Comparison of ENCODE assay signal across 10 mouse cellular contexts in the genomic region with DNA sequence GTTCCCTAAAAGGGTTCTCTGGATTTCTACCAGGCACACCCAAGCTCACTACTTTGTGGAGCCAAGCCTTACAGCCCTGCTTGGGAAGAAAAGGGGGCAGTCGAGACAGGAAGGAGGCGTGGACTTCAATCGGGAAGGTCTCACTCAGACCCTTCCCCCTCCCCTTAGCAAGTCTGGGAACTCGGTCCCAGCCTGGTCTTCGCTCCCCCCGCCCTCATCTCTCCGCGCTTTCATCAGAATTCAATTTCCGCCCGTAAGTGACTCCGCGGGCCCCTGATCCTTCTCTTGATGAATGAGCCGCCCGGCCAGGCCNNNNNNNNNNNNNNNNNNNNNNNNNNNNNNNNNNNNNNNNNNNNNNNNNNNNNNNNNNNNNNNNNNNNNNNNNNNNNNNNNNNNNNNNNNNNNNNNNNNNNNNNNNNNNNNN.
DNase-seq lines count a peak whose midpoint lies in the region; ATAC-seq and TF ChIP-seq lines count a peak whose summit lies in the region.
"Had no signal": no experiment of that assay in that cellular context is flagged by ENCODE, and none has a peak within 500 bp of the region (broad histone marks: within the 10 kb centered on the region; RNA-seq: fewer than 3 reads in every experiment).

No protein-coding gene starts in this region.

- H3K4me3 ChIP-seq in heart, embryonic 14.5 days (ENCODE audit: control insufficient read depth in 1 of 2, insufficient read depth in 1 of 2, low read depth in 1 of 2, low read length in 2 of 2), result peak overlapping the region in 1 of 2 experiments; percentile 14; a peak in 1 of 4 replicates
- H3K4me3 ChIP-seq in hindbrain, embryonic 12.5 days, result peak overlapping the region; percentile 29
- peak overlapping the region; percentile 12; the same call in 1 of the 2 replicates for H3K4me3 ChIP-seq in midbrain, embryonic 14.5 days (replicated peaks; ENCODE audit: low read depth, low read length)
- H3K4me3 ChIP-seq in layer of hippocampus, adult 2 months, result no peak overlapping the region

- peak overlapping the region; percentile 47 for H3K4me2 ChIP-seq in heart, embryonic 14.5 days (ENCODE audit: low read length)
- peak overlapping the region; percentile 54 for H3K4me2 ChIP-seq in hindbrain, embryonic 12.5 days (replicated peaks)
- peak overlapping the region; percentile 47 for H3K4me2 ChIP-seq in midbrain, embryonic 14.5 days (ENCODE audit: low read length)

- no peak for DNase-seq in heart, postnatal 36 days
- peak; percentile 78 for DNase-seq in embryo, embryonic 10 days (ENCODE audit: low spot score)
- peak; percentile 43 for DNase-seq in midbrain, embryonic 14.5 days
- DNase-seq in gastrocnemius, postnatal 14 days, result no peak
- DNase-seq in layer of hippocampus, adult 9-11 months, result no peak
- DNase-seq in layer of hippocampus, adult 2 months (ENCODE audit: low spot score in 2 of 2), result no peak
- DNase-seq: adrenal gland, adult 2 months; B cell, adult 2 months had no signal

- intact Hi-C loops in heart, postnatal 36 days (cut with DNase I), result no loop called here
- intact Hi-C loops in gastrocnemius, postnatal 14 days (cut with DNase I; ENCODE audit: low total_unique reads), result no loop called here

- no peak overlapping the region for H3K9ac ChIP-seq in heart, embryonic 14.5 days (ENCODE audit: low read length)
- H3K9ac ChIP-seq in hindbrain, embryonic 12.5 days, result peak overlapping the region; percentile 23; the same call in 1 of the 2 replicates
- no peak overlapping the region; the same call in 1 of the 2 replicates for H3K9ac ChIP-seq in midbrain, embryonic 14.5 days (replicated peaks; ENCODE audit: low read length)

- peaks cover 2 to 21% of the 10 kb centered on the region in 2 experiments; a peak in 3 of 4 replicates for H3K4me1 ChIP-seq in heart, embryonic 14.5 days (ENCODE audit: control insufficient read depth in 2 of 2, insufficient read depth in 2 of 2, low read length in 2 of 2)
- H3K4me1 ChIP-seq in hindbrain, embryonic 12.5 days, result peaks cover 32% of the 10 kb centered on the region
- peaks cover 17% of the 10 kb centered on the region for H3K4me1 ChIP-seq in midbrain, embryonic 14.5 days (ENCODE audit: control insufficient read depth, insufficient read depth, low read length)

- H3K9me3 ChIP-seq in heart, embryonic 14.5 days (ENCODE audit: control insufficient read depth, low read length), result 0 out of 2 replicates have a peak, but pooled peaks cover 2% of the 10 kb centered on the region
- H3K9me3 ChIP-seq in hindbrain, embryonic 12.5 days (replicated peaks), result no peaks in the 10 kb centered on the region
- H3K9me3 ChIP-seq in midbrain, embryonic 14.5 days (ENCODE audit: control insufficient read depth, low read length), result no peaks in the 10 kb centered on the region

- TF ChIP-seq CTCF in layer of hippocampus, adult 2 months (conservative IDR thresholded peaks at IDR 0.05), result no peak

- no peaks in the 10 kb centered on the region for H3K36me3 ChIP-seq in heart, embryonic 14.5 days (ENCODE audit: control insufficient read depth, insufficient read depth, low read length)
- no peaks in the 10 kb centered on the region for H3K36me3 ChIP-seq in hindbrain, embryonic 12.5 days
- H3K36me3 ChIP-seq in midbrain, embryonic 14.5 days (ENCODE audit: control insufficient read depth, insufficient read depth, low read length), result no peaks in the 10 kb centered on the region

- ATAC-seq in heart, embryonic 14.5 days (ENCODE audit: insufficient number of reproducible peaks, insufficient read depth, low FRiP score, low read depth), result no peak
- ATAC-seq in hindbrain, embryonic 12.5 days (ENCODE audit: low FRiP score), result peak; percentile 46
- ATAC-seq in midbrain, embryonic 14.5 days (ENCODE audit: low FRiP score, low TSS enrichment), result no peak

- 2% methylated on average over 14 of the region's 14 CpGs for WGBS in heart, embryonic 14.5 days
- 1% methylated on average over 14 of the region's 14 CpGs for WGBS in hindbrain, embryonic 12.5 days
- WGBS in midbrain, embryonic 14.5 days, result 0% methylated on average over 14 of the region's 14 CpGs

- H3K27me3 ChIP-seq in heart, embryonic 14.5 days (ENCODE audit: control insufficient read depth, insufficient read depth, low read length), result peaks cover 93% of the 10 kb centered on the region
- H3K27me3 ChIP-seq in hindbrain, embryonic 12.5 days, result peaks cover 88% of the 10 kb centered on the region
- H3K27me3 ChIP-seq in midbrain, embryonic 14.5 days (ENCODE audit: control insufficient read depth, insufficient read depth, low read length), result peaks cover 65% of the 10 kb centered on the region

- no peak overlapping the region for H3K27ac ChIP-seq in heart, embryonic 14.5 days (replicated peaks in 1 of 2; ENCODE audit: control insufficient read depth in 1 of 2, insufficient read depth in 1 of 2, low read depth in 2 of 2, low read length in 2 of 2)
- H3K27ac ChIP-seq in hindbrain, embryonic 12.5 days, result peak overlapping the region; percentile 82
- H3K27ac ChIP-seq in midbrain, embryonic 14.5 days (replicated peaks; ENCODE audit: low read depth, low read length), result no peak overlapping the region
- no peak overlapping the region for H3K27ac ChIP-seq in layer of hippocampus, adult 2 months

Comparison
In these comparisons a context has a peak if more than half of its experiments do, and no peak if none do; other contexts are left out.
1. DNase-seq: peak in embryo, embryonic 10 days (single experiment) and midbrain, embryonic 14.5 days (single experiment); none in heart, postnatal 36 days (0 of 2), gastrocnemius, postnatal 14 days (single experiment), layer of hippocampus, adult 9-11 months (single experiment) and layer of hippocampus, adult 2 months (0 of 2).
2. Peak in every context shown above with its lines, with median percentiles within 50 percentile points of each other: H3K4me2 ChIP-seq.